Mouse (Mus musculus): Measurements from ENCODE around the gene Trio. TPM values are rescaled to one million over a fixed set of nuclear protein-coding genes. Genes with fewer than 3 reads are reported as not detected.
A peak's percentile ranks its signal among the peaks of the same experiment; 100 is the strongest.

Trio gene
- polyA plus RNA-seq, 1 experiment from 2014 or later = 103 TPM

DNA sequence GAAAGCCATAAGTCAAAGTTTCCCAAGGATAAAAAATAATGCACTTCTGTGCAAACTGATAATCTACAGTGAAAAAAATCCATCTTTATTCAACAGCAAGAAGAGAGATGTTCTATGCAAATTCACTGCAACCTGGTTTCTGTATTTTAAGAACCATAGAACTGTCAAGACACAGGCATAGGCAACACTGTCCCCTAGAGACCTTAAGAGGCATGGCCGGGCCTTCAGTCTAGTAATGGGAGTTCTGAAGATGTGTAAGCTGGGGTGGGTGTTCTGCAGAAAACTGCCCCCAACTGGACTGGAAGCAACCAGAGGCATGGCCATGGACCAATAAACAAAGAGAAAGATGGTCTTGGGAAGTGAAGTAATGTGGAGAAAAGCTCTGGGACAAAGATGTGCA, 166.1 kb downstream of the Trio start:
- CTCF ChIA-PET = interaction anchor here (0.7 to 1.6 kb wide), 10 partner anchors 9 to 206 kb away, joined by 3 to 10 read pairs (median 4); no protein-coding TSS in a partner anchor
- ATAC-seq (peak; percentile 65), DNase-seq (ENCODE audit: low read depth, low spot score) (no peak)
- in situ Hi-C loops (cut with MboI; ENCODE audit: low pct_unique_long_range_greater_than_20kb) = no loop called here
- H3K27me3 ChIP-seq = no peaks in the 10 kb centered on the region
- POLR2A ChIA-PET = no interaction called here
- TF ChIP-seq CTCF (IDR thresholded peaks at IDR 0.05) = peak; percentile 87

DNA sequence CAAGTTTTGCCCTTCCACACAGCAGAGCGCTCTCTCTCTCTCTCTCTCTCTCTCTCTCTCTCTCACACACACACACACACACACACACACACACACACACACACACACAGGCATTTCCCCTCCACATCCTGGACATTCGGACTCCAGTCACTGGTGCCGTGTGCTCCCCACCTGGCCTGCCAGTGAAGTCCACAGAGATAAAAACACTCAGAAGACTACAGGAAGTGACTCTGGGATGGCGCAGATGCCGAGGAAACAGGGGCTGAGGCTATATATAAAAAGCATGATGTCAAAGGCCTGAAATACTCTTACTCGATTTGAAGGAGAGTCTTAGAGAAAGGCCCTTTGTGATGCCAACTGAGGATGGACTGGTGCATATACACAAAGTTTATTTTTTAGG, 166.5 kb downstream of the Trio start:
- no peaks in the 10 kb centered on the region for H3K27me3 ChIP-seq
- TF ChIP-seq CTCF (IDR thresholded peaks at IDR 0.05) = no peak
- in situ Hi-C loops (cut with MboI; ENCODE audit: low pct_unique_long_range_greater_than_20kb) = no loop called here
- ATAC-seq (no peak), DNase-seq (ENCODE audit: low read depth, low spot score) (no peak)
- ChIA-PET CTCF (no interaction called here), POLR2A (no interaction called here)

DNA sequence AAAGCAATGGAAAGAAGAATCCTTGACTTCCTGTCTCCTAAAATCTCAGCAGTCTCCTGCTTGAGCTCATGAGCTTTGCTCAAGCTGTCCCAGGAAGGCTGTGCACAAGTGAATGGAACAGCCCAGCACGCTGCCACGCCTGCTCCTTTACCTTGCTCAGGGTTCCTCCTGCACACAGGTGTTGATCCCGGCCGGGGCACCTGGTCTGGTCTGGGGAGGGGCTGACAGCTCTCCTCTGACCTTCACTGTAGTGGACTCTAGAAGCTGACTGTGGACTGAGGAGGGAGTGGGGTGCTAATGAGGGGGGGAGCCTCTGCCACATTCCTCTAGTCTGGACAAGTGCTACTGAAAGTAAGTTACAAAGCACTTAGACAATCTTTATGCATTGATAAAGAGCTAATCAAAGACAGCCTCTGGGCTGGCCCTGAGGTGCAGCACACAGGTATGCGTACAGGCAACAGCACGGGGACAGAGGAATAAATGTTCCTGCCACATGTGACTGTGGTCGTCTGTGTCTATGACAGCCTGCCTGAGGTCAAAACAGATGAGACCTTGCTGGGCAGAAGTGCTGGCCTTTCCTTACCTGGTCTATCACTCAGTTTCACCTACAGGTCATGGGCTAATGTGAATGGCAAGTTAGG, 167.3 kb downstream of the Trio start:
- ATAC-seq = no peak
- in situ Hi-C loops (cut with MboI; ENCODE audit: low pct_unique_long_range_greater_than_20kb) = no loop called here
- no peaks in the 10 kb centered on the region for H3K27me3 ChIP-seq
- no peak for TF ChIP-seq CTCF (IDR thresholded peaks at IDR 0.05)
- ChIA-PET CTCF (interaction anchor here (0.7 to 1.8 kb wide), 4 partner anchors 17 to 323 kb away, joined by 3 to 5 read pairs (median 4); no protein-coding TSS in a partner anchor), POLR2A (no interaction called here)
- no peak for DNase-seq (ENCODE audit: low read depth, low spot score)

DNA sequence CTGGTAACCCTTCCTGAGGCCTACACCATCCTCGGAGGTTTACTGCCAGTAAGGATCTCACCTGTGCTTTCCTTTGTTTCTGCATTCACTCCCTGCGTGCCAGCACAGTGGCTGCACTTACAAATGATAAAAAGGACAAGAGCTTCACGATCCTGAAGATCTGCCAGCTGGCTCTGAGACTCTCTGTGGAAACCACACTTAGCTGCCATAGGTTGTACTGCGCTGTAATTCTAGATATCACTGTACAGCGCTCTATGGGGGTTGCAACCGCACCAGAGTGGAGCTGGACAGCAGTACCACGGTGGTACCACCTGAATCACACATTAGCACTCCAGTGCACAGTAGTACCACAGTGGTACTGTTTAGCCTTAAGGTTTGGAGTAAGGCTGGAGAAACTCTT, 168.4 kb downstream of the Trio start:
- ChIA-PET POLR2A (no interaction called here), CTCF (interaction anchor here (0.8 to 1.8 kb wide), 3 partner anchors 9 to 207 kb away, joined by 3 to 5 read pairs (median 3); no protein-coding TSS in a partner anchor)
- no peak for DNase-seq (ENCODE audit: low read depth, low spot score)
- no peaks in the 10 kb centered on the region for H3K27me3 ChIP-seq
- in situ Hi-C loops (cut with MboI; ENCODE audit: low pct_unique_long_range_greater_than_20kb) = no loop called here
- TF ChIP-seq CTCF (IDR thresholded peaks at IDR 0.05) = no peak
- no peak for ATAC-seq

DNA sequence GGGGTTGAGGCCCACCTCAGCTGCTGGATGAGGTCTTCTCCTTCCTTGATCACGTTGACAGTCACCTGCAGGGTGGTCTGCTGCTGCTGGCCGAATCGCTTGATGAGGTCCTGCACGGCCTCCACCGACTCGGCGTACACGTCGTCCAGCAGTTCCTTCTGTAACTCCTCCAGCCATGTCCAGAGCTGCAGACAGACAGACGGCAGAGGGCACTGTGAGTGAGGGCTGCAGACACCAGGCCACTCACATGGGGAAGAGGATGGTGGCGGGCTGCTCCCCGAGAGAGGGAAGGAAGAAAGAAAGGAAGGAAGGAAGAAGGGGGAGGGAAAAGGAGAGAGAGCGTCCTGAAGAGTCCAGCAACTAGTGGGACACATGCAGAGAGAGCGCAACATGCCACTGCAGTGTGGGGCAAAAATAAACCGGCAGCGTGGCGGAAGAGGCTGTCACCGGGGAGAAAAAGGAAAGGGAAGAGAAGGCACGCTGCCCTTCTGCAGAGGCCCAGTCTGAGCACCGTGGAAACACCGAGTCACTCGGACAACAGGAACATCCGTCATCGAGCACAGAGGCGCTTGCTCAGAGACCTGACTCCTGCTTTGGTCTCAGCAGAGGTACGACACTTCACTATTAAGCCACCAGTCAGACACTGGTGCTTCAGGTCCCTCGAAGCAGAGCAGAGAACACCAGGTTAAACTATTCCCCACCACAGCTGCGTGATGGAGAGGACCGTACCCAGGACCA, 169.4 kb downstream of the Trio start:
- ChIA-PET POLR2A (no interaction called here), CTCF (interaction anchor here (1.7 kb wide), 1 partner anchor 10 kb away, joined by 5 read pairs; no protein-coding TSS in a partner anchor)
- in situ Hi-C loops (cut with MboI; ENCODE audit: low pct_unique_long_range_greater_than_20kb) = no loop called here
- no peak for TF ChIP-seq CTCF (IDR thresholded peaks at IDR 0.05)
- no peak for ATAC-seq
- no peak for DNase-seq (ENCODE audit: low read depth, low spot score)
- no peaks in the 10 kb centered on the region for H3K27me3 ChIP-seq

DNA sequence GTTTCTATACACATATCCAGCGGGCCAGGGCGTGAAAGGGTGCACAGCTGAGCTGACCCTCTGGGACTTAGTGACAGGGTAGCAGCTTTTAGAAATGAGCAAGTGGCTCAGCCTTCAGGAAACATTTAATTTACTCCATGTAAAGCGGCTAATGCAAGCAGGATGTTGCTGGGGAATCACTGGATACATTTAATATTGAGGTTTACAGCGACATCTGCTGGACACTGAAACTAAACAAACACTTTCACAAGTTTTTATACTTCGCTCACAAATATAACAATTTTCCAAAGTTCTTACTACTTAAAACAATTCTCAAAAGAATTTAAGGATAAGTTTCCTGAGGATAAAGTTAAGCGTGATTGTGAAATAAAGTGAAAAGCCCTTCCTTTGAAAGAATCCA, 174.3 kb downstream of the Trio start:
- ATAC-seq = no peak
- CTCF ChIA-PET = interaction anchor here (0.8 to 2.3 kb wide), 6 partner anchors 9 to 38 kb away, joined by 3 to 10 read pairs (median 4); no protein-coding TSS in a partner anchor
- no peak for DNase-seq (ENCODE audit: low read depth, low spot score)

DNA sequence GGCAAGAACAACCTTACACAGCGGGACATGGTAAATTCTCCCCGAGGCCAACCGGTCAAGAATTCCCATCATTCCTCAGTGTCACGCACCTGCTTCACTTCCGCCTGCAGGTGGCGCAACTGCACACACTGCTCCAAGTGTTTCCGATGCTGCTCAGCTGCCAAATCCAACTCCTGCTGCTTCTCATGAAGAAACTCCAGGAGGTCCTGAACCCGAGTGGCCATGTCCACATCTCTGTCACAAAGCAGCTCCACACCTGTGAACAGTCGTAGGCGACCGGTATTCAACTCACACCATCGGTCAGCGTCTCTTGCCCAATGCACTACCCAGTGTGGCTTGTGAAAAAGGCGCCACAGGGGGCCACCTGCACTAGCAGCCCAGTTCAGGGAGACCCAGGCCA, 174.7 kb downstream of the Trio start:
- H3K27me3 ChIP-seq = no peaks in the 10 kb centered on the region
- DNase-seq (ENCODE audit: low read depth, low spot score) (no peak), ATAC-seq (no peak)
- TF ChIP-seq CTCF (IDR thresholded peaks at IDR 0.05) = no peak
- CTCF ChIA-PET = interaction anchor here (0.7 to 2.3 kb wide), 9 partner anchors 9 to 99 kb away, joined by 3 to 10 read pairs (median 4); no protein-coding TSS in a partner anchor
- POLR2A ChIA-PET = no interaction called here
- in situ Hi-C loops (cut with MboI; ENCODE audit: low pct_unique_long_range_greater_than_20kb) = no loop called here

More for the DNA sequence above, 174.3 kb downstream of the Trio start:
- H3K27me3 ChIP-seq = no peaks in the 10 kb centered on the region
- TF ChIP-seq CTCF (IDR thresholded peaks at IDR 0.05) = peak; percentile 22
- in situ Hi-C loops (cut with MboI; ENCODE audit: low pct_unique_long_range_greater_than_20kb) = no loop called here
- POLR2A ChIA-PET = no interaction called here

DNA sequence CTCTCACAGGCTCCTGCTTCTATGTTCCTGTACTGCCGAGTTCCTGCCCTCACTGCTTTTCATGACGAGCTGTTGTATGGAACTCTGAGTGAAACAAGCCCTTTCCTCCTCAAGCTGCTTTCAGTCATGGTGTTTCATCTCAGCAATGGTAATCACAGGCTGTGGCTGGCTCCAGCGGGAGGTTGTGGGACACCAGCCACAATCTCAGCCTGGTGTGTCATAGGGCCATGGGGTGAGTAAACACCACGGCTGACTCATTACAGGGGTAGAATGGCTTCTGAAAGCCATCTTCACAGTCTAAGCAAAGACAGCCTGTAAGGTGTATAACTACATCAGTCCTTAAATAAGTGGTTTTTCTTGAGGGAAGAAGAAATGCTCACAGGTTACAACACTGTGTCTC, 175.7 kb downstream of the Trio start:
- H3K27me3 ChIP-seq = no peaks in the 10 kb centered on the region
- ATAC-seq (peak; percentile 97), DNase-seq (ENCODE audit: low read depth, low spot score) (peak; percentile 69)
- TF ChIP-seq CTCF (IDR thresholded peaks at IDR 0.05) = no peak
- CTCF ChIA-PET = interaction anchor here (0.7 to 2.3 kb wide), 5 partner anchors 10 to 98 kb away, joined by 3 to 10 read pairs (median 3); no protein-coding TSS in a partner anchor
- POLR2A ChIA-PET = no interaction called here
- in situ Hi-C loops (cut with MboI; ENCODE audit: low pct_unique_long_range_greater_than_20kb) = no loop called here

DNA sequence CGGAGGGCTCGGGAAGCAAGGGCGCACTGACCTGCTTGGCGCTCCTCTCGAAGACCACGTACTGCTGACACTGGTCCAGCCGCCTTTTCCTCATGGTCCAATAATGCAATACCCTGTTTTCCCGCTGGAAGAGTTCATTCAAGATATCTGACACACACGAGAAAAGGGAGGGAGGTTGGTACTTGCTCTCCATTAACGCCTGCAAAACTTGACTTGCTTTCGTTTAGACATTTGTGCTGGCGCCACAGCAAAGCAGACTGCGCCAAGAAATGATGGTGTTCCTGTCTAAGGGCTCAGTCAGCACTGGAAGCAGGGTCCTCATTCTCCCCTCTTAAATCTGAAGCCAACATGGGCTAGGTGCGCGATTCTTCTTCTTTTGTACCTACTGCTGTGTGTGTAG, 184.0 kb downstream of the Trio start:
- DNase-seq (ENCODE audit: low read depth, low spot score) (no peak), ATAC-seq (no peak)
- TF ChIP-seq CTCF (IDR thresholded peaks at IDR 0.05) = no peak
- ChIA-PET POLR2A (no interaction called here), CTCF (interaction anchor here (1.9 kb wide), 1 partner anchor 18 kb away, joined by 5 read pairs; no protein-coding TSS in a partner anchor)
- no peaks in the 10 kb centered on the region for H3K27me3 ChIP-seq
- in situ Hi-C loops (cut with MboI; ENCODE audit: low pct_unique_long_range_greater_than_20kb) = no loop called here

DNA sequence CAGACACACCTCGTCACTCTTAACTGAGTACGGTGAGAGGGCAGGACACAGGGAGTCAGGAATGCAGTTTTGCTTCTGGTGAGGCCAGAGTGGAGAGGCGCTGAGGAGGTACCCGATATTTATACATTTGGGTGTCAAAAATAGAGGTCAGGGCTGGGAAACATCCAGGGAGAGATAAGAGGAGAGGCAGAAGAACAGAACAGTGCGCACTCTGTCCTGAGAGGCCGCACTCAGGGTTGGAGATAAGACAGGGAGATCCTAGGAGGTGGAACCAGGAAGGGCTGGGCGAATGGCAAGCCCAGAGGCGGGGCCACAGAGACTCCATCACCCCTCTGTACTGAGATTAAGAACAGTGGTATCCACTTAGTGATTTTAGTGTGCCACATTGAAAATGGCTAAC, 185.1 kb downstream of the Trio start:
- DNase-seq (ENCODE audit: low read depth, low spot score) (no peak), ATAC-seq (no peak)
- CTCF ChIA-PET = interaction anchor here (1.9 kb wide), 1 partner anchor 17 kb away, joined by 5 read pairs; no protein-coding TSS in a partner anchor
- POLR2A ChIA-PET = no interaction called here
- H3K27me3 ChIP-seq = no peaks in the 10 kb centered on the region
- no peak for TF ChIP-seq CTCF (IDR thresholded peaks at IDR 0.05)
- in situ Hi-C loops (cut with MboI; ENCODE audit: low pct_unique_long_range_greater_than_20kb) = no loop called here

DNA sequence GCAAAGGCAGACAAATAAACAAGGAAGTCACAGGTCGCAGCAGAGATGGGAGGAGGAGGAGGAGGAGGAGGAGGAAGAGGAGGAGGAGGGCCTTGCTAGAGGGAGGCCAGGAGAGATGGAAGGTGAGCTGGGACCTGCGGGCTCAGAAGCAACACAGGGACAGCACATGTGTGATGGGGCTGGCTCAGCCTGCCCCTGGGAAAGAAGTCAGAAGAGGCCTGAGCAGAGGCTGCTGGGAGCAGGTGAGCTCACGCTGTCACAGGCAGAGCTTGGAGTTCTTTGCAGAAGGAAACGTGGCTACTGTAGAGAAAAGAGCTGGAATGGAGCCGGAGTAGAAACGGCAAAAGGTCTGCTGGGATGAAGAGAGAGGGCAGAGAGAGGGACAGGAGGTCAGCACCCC, 185.5 kb downstream of the Trio start:
- CTCF ChIA-PET = interaction anchor here (1.2 kb wide), 1 partner anchor 10 kb away, joined by 3 read pairs; no protein-coding TSS in a partner anchor
- H3K27me3 ChIP-seq = no peaks in the 10 kb centered on the region
- no peak for ATAC-seq
- POLR2A ChIA-PET = no interaction called here
- in situ Hi-C loops (cut with MboI; ENCODE audit: low pct_unique_long_range_greater_than_20kb) = no loop called here
- TF ChIP-seq CTCF (IDR thresholded peaks at IDR 0.05) = no peak
- DNase-seq (ENCODE audit: low read depth, low spot score) = no peak
